Mouse (Mus musculus): ENCODE data around the gene Sstr2. TPM values are rescaled to one million over a fixed set of nuclear protein-coding genes. Genes with fewer than 3 reads are reported as not detected.
"Not testable (repeated sequence)": the region's sequence is repeated elsewhere in the genome, so short reads cannot be mapped to it uniquely, and the experiment has no call there.

Gene Sstr2
- total RNA-seq, 2 experiments from 2014 or later: 1.9 to 3.0 TPM

DNA sequence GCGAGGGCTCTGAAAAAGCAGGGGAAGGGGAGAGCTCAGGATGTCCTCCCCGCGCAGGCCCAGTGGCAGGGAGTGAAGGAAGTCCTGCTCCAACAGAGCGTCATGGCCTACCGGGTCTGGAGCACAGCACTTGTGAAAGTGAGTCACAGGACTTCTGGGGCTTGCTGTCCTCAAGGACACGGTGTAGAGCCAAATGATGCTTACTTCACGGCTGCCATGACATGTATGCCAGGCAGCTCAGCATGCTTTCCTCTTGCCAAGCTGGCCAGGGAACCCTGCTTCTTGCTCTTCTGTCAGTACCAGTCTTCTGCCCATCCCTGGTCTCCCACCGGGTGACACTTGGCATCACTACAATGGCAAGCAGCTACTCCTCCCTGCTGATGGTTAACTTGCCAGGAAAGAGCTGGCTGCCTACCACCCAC lies 37.4 kb downstream of the Sstr2 start:
- peak; percentile 58 for DNase-seq

DNA sequence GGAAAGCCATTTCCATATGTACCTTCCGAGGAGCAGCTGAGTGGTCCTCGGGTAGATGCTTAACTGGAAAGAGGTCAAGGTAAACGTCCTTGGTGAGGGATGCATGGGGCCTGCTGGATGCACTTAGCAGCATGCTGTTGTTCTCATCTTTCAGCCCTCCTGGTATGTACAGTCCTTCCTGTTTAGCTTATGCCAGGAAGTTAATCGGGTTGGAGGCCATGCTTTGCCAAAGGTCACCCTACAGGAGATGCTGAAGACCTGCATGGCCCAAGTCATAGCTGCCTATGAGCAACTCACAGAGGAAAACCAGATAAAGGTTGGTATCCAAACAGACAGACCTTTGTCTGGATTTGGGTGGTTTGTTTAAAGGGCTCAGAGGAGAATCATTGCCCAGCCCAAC lies 38.1 kb downstream of the Sstr2 start:
- no peak for DNase-seq

DNA sequence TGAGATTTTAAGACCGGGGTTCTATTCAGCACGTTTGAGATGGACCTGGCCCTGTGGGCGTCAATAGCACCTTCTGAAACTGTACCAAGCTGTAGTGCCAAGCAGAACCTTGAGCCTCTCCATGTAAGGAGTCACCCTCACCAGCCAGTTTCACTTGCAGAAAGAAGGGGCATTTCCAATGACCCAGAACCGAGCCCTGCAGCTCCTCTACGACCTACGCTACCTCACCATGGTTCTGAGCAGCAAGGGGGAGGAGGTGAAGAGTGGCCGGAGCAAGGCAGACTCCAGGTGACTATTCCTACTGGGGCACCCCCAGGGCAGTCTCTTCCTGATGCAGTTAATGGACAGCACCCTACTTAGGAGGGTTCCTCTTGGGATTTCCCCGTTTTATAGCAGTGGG lies 39.2 kb downstream of the Sstr2 start:
- DNase-seq: no peak

DNA sequence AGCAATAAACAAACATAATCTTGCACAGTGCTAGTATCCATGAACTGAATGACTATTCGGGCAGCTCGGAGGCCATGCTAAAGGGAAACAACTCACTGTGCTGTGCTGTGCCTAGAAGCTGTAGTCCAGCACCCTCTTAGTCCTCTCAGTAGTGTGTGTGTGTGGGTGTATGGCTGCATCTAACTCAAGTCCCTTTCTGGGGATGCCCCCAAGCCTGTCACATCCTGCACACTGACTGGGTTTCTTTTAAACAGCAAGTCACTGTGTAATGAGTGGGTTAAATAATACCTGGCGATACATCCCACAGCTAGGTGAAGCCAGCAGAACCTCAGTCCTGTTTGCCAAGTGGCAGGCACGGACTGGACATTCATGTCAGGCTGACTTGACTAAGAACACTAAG lies 39.6 kb downstream of the Sstr2 start:
- DNase-seq: no peak

DNA sequence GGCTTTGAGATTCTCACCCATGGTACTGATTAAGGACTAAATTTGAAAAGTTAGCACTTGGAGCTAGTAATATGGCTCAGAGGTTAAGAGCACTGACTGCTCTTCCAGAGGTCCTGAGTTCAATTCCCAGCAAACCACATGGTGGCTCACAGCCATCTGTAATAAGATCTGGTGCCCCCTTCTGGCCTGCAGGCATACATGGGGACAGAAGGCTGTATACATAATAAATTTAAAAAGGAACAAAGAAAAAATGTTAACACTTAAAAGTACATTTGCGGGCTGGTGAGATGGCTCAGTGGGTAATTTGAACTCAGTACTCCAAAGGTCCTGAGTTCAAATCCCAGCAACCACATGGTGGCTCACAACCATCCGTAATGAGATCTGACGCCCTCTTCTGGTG lies 41.1 kb downstream of the Sstr2 start:
- not testable (repeated sequence) for DNase-seq

DNA sequence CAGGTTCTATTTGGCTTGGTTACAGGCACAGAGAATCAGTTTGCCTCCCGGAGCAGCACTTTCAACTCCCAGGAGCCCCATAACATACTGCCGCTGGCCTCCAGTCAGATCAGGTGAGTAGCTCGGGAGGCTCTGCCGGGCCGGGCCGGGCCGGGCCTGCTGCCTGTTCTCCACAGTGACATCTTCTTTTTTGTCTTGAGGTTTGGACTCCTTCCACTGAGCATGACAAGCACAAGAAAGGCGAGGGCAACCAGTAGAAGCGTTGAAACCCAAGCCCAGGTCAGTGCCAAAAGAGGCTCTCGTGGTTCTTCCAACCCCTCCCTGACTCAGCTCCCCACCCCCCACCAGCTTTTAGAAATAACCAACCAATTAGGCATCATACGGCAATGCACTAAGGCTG lies 41.8 kb downstream of the Sstr2 start:
- DNase-seq: no peak

DNA sequence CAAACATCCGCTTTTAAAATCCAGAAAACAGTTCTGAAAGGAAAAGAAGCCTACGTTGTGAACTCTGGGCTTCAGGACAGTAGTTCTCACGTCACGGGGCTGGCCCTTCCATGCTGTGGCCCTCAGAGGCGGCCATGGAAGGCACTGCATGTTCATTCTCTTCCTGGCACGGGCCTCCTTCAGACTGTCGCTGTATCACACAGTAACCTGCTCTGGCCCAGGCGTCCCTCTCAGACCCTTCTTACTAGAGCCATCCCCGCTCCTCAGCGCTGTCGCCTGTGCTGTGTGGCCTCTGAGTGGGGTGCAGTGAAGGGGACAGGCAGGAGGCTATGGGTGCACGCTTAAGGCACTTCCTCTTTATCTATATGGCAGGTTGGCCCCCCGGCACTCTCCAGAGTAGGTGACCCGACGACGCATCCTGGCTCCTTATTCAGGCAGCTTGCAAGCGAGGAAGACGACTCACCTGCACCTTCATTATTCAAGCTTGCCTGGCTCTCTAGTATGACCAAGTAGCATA lies 42.8 kb downstream of the Sstr2 start:
- no peak for DNase-seq

DNA sequence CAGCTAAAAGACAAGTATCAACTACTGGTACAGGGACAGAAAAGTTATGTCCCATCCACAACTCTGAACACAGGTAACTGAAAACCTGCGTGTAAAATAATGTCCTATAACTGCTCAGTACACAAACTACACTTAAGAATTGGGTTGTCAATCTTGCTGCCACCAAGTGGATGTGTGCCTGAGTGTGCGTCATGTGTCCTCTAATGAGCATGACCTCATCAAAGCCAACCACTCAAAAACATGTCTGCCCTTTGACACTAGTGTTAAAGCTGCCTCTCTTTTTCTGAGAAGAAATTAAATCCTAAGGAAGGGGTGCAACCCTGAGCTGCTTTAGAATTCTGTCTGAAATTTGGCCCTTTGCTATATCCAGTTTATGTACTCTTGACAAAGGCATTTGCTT lies 45.1 kb downstream of the Sstr2 start:
- DNase-seq: no peak

DNA sequence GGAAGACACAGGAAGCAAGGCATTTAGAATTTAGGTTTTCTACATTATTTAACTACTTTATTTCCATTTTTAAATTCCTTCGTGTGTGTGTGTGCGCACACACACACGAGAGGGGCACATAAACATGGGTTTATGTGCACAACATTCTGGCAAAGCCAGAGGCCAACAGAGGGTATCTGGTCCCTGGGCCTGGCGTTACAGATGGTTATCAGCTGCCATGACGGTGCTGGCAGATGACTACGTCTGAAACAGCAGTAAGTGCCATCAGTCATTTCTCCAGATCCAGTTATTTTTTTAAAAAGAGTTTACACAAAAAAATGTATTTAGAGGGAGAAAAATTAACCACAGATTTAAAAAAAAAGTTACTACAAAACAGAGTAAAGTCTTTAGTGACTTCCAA lies 47.1 kb downstream of the Sstr2 start:
- DNase-seq: no peak

DNA sequence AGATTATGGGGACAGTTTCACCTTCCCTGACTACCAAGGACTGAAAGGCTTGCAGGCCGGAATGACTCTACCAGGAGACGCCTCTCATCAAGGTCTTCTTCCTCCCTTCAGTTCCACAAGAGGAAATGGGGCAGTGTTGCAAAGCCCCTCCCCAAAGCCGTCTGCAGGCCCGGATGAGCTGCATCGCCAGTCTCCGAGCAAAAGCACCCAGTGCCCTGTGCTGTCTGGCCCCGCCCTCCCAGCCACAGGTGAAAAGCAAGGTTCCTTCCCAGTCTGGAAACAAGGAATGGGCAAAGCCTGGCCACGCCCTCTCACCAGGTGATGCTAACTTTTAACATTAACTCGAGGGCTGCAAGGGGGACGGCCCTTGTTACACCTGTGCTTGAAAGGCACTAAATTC lies 47.5 kb downstream of the Sstr2 start:
- no peak for DNase-seq

DNA sequence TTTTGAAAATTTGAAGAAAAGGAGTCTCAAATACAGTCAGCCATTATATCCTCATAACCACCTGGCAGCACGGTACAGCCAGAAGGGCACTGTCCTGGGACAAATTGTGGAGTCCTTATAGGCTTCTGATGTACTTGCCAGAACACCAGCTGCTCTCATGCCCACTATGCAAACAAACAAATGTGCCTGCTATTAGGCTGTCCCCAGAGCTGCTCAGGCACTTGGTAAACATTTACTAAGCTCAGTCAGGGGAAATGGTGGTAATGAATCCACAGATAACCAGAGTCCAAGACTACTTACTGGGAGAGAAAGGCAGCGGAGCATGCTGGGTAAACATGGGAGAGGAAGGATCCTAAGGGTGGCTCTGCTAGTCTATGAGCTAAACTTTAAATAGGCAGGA lies 48.0 kb downstream of the Sstr2 start:
- no peak for DNase-seq

DNA sequence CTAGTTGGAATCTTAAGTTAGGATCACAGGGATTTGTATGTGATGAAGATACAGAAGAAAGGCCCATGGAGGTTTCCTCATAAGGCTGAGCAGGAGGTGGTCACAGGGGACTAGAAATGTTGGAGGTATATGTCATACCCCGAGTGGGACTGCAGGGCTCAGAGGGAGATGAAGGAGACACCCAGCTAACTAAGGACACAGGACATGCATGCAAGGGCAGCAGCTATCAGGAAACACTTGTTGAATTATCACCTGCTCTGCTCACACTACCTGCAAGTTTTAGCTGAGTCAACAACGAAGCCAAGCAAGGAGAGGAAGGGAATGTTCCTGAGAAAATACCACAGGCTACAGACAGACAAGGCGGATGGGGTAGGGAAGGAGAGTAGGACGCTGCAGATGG lies 48.6 kb downstream of the Sstr2 start:
- no peak for DNase-seq

DNA sequence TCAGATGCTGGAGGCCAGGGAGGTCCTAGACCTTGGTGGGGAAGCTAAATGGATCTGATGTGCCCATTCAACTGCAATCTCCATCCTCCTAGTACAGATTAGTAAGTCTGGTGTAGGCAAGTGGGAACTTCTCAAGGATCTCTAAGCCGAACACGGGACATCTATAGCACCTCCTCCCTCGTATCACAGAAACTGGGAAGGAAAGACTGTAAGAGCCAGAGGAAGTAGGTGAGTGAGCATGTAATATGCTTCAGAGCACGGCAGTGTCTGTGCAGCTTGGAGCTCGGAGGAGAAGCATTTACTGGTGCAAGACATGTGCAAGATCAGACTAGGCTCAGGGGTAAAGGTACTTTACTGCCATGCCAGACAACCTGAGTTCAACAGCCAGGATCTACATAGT lies 49.7 kb downstream of the Sstr2 start:
- no peak for DNase-seq

DNA sequence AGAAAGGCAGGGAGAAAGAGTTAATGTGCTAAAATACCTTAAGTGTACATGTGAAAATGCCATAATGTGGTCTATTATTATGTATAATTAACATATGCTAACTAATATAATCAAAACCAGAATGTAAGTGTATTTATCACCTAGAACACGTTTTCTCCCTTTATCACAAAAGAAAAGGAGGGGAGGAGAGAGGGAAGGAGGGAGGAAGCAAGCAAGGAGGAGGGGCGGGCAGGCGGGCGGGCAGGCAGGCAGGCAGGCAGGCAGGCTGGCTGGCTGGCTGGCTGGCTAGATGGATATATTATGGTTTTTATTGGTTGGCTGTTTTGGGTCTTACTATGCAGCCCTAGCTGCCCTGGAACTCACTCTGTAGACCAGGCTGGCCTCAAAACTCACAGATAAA lies 50.6 kb downstream of the Sstr2 start:
- no peak for DNase-seq

DNA sequence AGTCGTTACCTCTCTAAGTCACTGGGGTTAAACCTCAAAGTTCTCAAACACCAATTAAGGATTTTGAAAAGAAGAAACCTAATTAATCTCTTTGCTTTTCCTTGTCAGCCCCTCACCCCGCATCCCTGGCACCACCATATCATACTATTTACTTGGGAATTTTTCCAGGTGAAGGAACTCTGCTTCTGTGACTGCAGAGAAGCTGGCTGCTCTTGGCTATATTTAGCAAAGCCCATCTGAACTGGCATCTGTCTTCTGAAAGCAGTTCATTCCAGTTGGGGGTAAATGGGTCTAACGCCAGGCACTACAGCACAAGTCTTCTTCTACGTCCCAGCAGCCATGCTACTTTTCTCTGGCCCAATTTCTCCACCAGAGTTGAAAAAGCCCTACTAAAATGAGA lies 54.5 kb downstream of the Sstr2 start:
- DNase-seq: no peak

DNA sequence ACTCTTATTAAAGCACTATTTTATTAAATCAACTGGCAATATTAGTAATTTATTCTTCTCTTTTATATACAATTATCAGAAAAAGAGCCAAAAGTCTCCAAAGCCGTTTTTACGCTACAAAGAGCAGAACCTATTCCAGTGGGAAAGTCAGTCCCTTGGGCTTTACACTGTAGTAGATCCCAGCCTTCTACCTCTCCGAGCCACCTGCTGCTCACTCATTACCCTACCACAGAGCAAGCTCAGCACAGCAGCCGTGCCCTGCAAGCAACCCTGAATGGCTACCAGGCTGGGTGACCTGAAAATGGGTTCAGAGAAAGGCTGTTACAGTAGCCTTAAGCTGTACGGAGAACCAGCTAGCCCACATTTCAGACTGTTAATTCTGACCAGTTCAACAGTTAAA lies 55.5 kb downstream of the Sstr2 start:
- DNase-seq: no peak

Other genes starting within 250 kb of the Sstr2 start
- gene Cog1, start 29.8 kb downstream of the Sstr2 start, total RNA-seq (2021): 10 to 100 TPM; 25.5 to 26.0 TPM
- 10 to 100 TPM; 17.3 to 18.5 TPM for gene Slc39a11, start 30.7 kb downstream of the Sstr2 start, total RNA-seq (2021)
- 10 to 100 TPM; 25.9 to 27.0 TPM for gene Fam104a, start 64.8 kb downstream of the Sstr2 start, total RNA-seq (2021)
- 10 to 100 TPM; 11.2 to 15.1 TPM for gene D11Wsu47e, start 65.1 kb downstream of the Sstr2 start, total RNA-seq (2021)
- gene Cpsf4l, start 90.7 kb downstream of the Sstr2 start, total RNA-seq (2021): 1 to 10 TPM in 1 of 2 experiments, under 1 TPM in 1; 0.79 to 2.2 TPM
- 10 to 100 TPM; 60.1 to 72.8 TPM for gene Cdc42ep4, start 132.5 kb downstream of the Sstr2 start, total RNA-seq (2021)